Mouse (Mus musculus): ENCODE data around the gene Ascl3. TPM values are rescaled to one million over a fixed set of nuclear protein-coding genes. Genes with fewer than 3 reads are reported as not detected.

The Ascl3 gene
- polyA plus RNA-seq, 2 experiments, result not detected

DNA sequence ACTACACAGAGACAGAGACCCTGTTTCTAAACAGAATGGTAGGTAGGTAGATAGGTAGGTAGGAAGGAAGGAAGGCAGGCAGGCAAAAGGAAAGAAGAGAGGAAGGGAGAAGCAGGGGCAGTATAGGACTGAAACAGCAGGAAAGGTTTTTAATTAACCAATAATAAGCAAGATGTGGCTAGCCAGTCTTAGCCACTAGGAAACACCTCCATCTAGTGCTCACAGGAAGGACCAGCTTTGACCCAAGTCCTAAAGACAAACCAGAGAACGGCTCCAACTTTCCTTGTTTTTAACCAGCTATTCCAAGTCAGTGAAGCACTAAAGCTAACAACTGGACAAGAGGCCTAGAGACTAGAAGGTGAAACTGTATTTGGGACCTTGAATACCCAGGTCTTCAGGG lies 16.2 kb upstream of the Ascl3 start:
- DNase-seq (ENCODE audit: low read depth in 3 of 3, low spot score in 3 of 3) (no peak), ATAC-seq (ENCODE audit: insufficient read depth) (no peak)
- no peak overlapping the region for H3K9ac ChIP-seq (replicated peaks)
- H3K27ac ChIP-seq, result no peak overlapping the region
- H3K4me1 ChIP-seq (replicated peaks; ENCODE audit: control insufficient read depth in 2 of 2, insufficient read depth in 2 of 2, low read length in 1 of 2), result peaks cover 6 to 9% of the 10 kb centered on the region in 2 experiments
- WGBS (ENCODE audit: insufficient replicate concordance), result 74% methylated on average over 1 of the region's 1 CpGs
- no peaks in the 10 kb centered on the region for H3K27me3 ChIP-seq (ENCODE audit: control insufficient read depth, insufficient read depth, low read length)
- no peak overlapping the region for H3K4me2 ChIP-seq (ENCODE audit: low read depth)
- H3K9me3 ChIP-seq (ENCODE audit: control insufficient read depth, low read length), result no peaks in the 10 kb centered on the region
- no peak; the same call in 1 of the 2 replicates for TF ChIP-seq CTCF (IDR thresholded peaks at IDR 0.05; ENCODE audit: low read depth)
- TF ChIP-seq EP300 (IDR thresholded peaks at IDR 0.05; ENCODE audit: low read depth), result no peak
- no peak overlapping the region for H3K4me3 ChIP-seq (ENCODE audit: insufficient read depth in 1 of 2, low read depth in 2 of 2, low read length in 2 of 2)
- peaks cover 7% of the 10 kb centered on the region for H3K36me3 ChIP-seq (replicated peaks; ENCODE audit: control insufficient read depth, insufficient read depth, low read depth)

DNA sequence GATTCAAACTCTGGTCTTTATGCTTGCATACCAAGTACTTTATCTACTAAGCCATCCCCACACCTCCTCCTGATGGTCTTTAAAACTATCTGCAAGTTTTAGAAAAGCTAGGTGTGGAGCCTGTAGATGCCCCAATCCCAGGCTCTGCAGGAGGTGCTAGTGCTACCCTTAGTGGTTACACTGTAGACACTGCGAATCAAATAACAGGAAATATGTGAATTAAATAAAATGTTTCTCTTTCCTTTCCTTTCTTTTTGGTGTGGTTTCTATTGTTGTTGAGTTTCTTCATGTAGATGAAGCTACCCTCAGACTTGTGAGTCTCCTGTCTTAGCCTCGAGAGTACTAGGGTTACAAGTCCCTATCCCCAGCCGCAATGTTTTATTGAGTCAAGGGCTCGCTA lies 10.2 kb upstream of the Ascl3 start:
- TF ChIP-seq EP300 (IDR thresholded peaks at IDR 0.05; ENCODE audit: low read depth), result no peak
- TF ChIP-seq CTCF (IDR thresholded peaks at IDR 0.05; ENCODE audit: low read depth), result no peak
- Histone ChIP-seq H3K9ac (replicated peaks) (no peak overlapping the region), H3K4me3 (ENCODE audit: insufficient read depth in 1 of 2, low read depth in 2 of 2, low read length in 2 of 2) (no peak overlapping the region), H3K27ac (no peak overlapping the region), H3K9me3 (ENCODE audit: control insufficient read depth, low read length) (no peaks in the 10 kb centered on the region), H3K4me2 (ENCODE audit: low read depth) (no peak overlapping the region), H3K27me3 (ENCODE audit: control insufficient read depth, insufficient read depth, low read length) (no peaks in the 10 kb centered on the region), H3K36me3 (replicated peaks; ENCODE audit: control insufficient read depth, insufficient read depth, low read depth) (peaks cover 9% of the 10 kb centered on the region), H3K4me1 (replicated peaks; ENCODE audit: control insufficient read depth in 2 of 2, insufficient read depth in 2 of 2, low read length in 1 of 2) (no peaks in the 10 kb centered on the region)
- DNase-seq (ENCODE audit: low read depth in 3 of 3, low spot score in 3 of 3), result no peak
- no peak for ATAC-seq (ENCODE audit: insufficient read depth)
- WGBS (ENCODE audit: insufficient replicate concordance), result 84% methylated on average over 4 of the region's 4 CpGs

DNA sequence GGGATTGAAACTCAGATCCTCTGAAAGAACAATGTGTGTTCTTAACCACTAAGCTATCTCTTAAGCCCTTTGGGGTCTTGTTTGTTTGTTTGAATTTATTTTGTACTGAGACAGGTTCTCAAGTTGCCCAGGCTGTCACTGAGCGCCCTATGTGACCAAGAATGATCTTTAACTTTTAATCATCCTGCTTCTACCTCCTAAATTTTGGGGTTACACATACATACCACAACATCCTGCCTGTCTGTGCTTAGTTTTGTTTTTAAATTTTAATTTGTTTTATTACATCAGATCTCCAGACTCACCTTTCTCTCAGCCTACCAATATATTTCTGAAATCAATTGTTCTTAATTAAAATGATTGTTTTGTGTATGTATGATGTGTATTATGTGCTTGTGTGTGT lies 9.5 kb upstream of the Ascl3 start:
- Histone ChIP-seq H3K9me3 (ENCODE audit: control insufficient read depth, low read length) (no peaks in the 10 kb centered on the region), H3K27me3 (ENCODE audit: control insufficient read depth, insufficient read depth, low read length) (no peaks in the 10 kb centered on the region), H3K4me2 (ENCODE audit: low read depth) (no peak overlapping the region), H3K4me1 (replicated peaks; ENCODE audit: control insufficient read depth in 2 of 2, insufficient read depth in 2 of 2, low read length in 1 of 2) (no peaks in the 10 kb centered on the region), H3K9ac (replicated peaks) (no peak overlapping the region), H3K27ac (no peak overlapping the region), H3K4me3 (ENCODE audit: insufficient read depth in 1 of 2, low read depth in 2 of 2, low read length in 2 of 2) (no peak overlapping the region), H3K36me3 (replicated peaks; ENCODE audit: control insufficient read depth, insufficient read depth, low read depth) (peaks cover 9% of the 10 kb centered on the region)
- no peak for ATAC-seq (ENCODE audit: insufficient read depth)
- no peak for TF ChIP-seq EP300 (IDR thresholded peaks at IDR 0.05; ENCODE audit: low read depth)
- TF ChIP-seq CTCF (IDR thresholded peaks at IDR 0.05; ENCODE audit: low read depth), result no peak
- no peak for DNase-seq (ENCODE audit: low read depth in 3 of 3, low spot score in 3 of 3)
- WGBS (ENCODE audit: insufficient replicate concordance), result 84% methylated on average over 1 of the region's 1 CpGs

DNA sequence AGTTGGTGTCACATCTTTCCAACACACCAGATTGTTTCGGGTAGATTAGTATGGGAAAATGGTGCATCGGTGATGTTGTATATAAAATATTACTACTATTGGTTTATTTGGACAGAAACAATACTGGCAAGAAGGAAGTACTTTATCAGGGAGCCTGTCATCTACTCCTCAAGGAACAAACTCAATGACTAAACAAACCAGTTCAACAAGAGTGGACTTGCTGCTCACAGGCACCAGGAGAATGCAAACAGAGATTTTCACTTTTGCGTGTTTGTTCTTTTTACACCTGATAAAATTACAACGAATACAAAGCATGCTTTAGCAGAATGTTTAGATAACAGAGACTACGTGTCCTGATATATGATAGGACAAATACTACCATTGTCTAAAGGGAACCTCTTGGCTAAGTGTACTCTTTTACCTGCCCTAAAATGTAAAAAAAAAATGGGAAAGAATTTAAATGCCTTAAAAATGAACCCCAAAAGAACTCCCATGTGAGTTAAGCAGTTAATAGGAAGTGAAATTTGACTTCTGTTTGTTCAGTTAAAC lies 8.4 kb upstream of the Ascl3 start:
- DNase-seq (ENCODE audit: low read depth in 3 of 3, low spot score in 3 of 3) (no peak), ATAC-seq (ENCODE audit: insufficient read depth) (no peak)
- H3K27me3 ChIP-seq (ENCODE audit: control insufficient read depth, insufficient read depth, low read length), result no peaks in the 10 kb centered on the region
- H3K9ac ChIP-seq (replicated peaks), result no peak overlapping the region
- H3K4me3 ChIP-seq (ENCODE audit: insufficient read depth in 1 of 2, low read depth in 2 of 2, low read length in 2 of 2), result no peak overlapping the region
- H3K9me3 ChIP-seq (ENCODE audit: control insufficient read depth, low read length), result no peaks in the 10 kb centered on the region
- no peak for TF ChIP-seq CTCF (IDR thresholded peaks at IDR 0.05; ENCODE audit: low read depth)
- no peak for TF ChIP-seq EP300 (IDR thresholded peaks at IDR 0.05; ENCODE audit: low read depth)
- no peak overlapping the region for H3K27ac ChIP-seq
- peaks cover 8% of the 10 kb centered on the region for H3K36me3 ChIP-seq (replicated peaks; ENCODE audit: control insufficient read depth, insufficient read depth, low read depth)
- H3K4me1 ChIP-seq (replicated peaks; ENCODE audit: control insufficient read depth in 2 of 2, insufficient read depth in 2 of 2, low read length in 1 of 2), result no peaks in the 10 kb centered on the region
- no peak overlapping the region for H3K4me2 ChIP-seq (ENCODE audit: low read depth)
- WGBS (ENCODE audit: insufficient replicate concordance), result 67% methylated on average over 5 of the region's 5 CpGs

DNA sequence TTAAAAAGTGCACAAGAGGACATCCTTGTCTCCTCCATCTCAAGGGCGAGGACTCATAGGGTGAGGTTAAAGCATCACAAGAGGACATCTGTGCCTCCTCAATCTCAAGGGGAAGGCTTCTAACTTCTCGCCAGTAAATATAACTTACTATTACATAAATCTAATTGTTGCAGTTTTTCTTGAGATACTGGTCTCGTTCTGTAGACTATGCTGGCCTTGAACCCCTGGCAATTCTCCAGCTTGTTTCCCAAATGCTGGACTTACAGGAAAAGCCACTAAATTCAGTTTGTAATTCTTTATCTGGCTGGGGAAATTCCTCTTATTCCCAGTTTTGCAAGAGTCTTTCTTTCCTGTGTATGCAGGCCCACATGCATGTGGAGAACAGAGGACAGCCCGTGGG lies 3.3 kb upstream of the Ascl3 start:
- 72% methylated on average over 4 of the region's 4 CpGs for WGBS (ENCODE audit: insufficient replicate concordance)
- Histone ChIP-seq H3K9me3 (ENCODE audit: control insufficient read depth, low read length) (no peaks in the 10 kb centered on the region), H3K4me3 (ENCODE audit: insufficient read depth in 1 of 2, low read depth in 2 of 2, low read length in 2 of 2) (no peak overlapping the region), H3K4me1 (replicated peaks; ENCODE audit: control insufficient read depth in 2 of 2, insufficient read depth in 2 of 2, low read length in 1 of 2) (no peaks in the 10 kb centered on the region), H3K27me3 (ENCODE audit: control insufficient read depth, insufficient read depth, low read length) (no peaks in the 10 kb centered on the region), H3K27ac (no peak overlapping the region), H3K36me3 (replicated peaks; ENCODE audit: control insufficient read depth, insufficient read depth, low read depth) (peaks cover 2% of the 10 kb centered on the region), H3K9ac (replicated peaks) (no peak overlapping the region), H3K4me2 (ENCODE audit: low read depth) (no peak overlapping the region)
- ATAC-seq (ENCODE audit: insufficient read depth) (no peak), DNase-seq (ENCODE audit: low read depth in 3 of 3, low spot score in 3 of 3) (no peak)
- TF ChIP-seq EP300 (IDR thresholded peaks at IDR 0.05; ENCODE audit: low read depth), result no peak
- TF ChIP-seq CTCF (IDR thresholded peaks at IDR 0.05; ENCODE audit: low read depth), result no peak
